Mouse (Mus musculus): ENCODE data around the gene Nelfe.
"Not testable (repeated sequence)": the region's sequence is repeated elsewhere in the genome, so short reads cannot be mapped to it uniquely, and the experiment has no call there.

DNA sequence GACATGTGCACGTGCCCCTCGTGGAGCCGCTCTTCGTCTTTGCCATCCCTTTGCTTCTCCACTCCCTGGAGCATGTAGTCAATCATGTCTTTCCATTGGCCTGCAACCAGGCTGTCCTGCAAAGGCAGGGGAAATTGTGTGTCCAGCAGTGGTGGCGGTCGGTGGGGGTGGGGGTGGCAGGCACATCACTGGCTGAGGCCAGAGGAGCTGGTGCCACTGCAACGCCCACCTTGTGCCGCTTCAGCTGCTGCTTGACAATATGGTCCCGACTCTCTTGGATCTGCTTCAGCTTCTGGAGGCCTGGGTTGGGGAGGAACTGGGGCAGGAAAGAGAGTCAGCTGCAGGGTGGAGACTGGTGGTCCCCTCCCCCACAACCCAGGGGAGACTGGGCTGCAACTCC lies 47.4 kb upstream of the Nelfe start:
- not testable (repeated sequence) for TF ChIP-seq CTCF (IDR thresholded peaks at IDR 0.05); EP300 (IDR thresholded peaks at IDR 0.05; ENCODE audit: insufficient read depth, low read depth, low read length)
